Mouse (Mus musculus) yolk sac, embryonic 10.5 days (tissue): ENCODE data around the gene Pafah1b3.

Experiments
- DNase-seq: peaks from one replicate; pipeline ENCODE4 v3.0.0-alpha.2; 2017; ENCODE audit warnings: low spot score

The Pafah1b3 gene

GRCm38 (mm10) chr7:25281166-25281733 lies 16.5 kb downstream of the Pafah1b3 start:
- DNase-seq: no peak

DNA sequence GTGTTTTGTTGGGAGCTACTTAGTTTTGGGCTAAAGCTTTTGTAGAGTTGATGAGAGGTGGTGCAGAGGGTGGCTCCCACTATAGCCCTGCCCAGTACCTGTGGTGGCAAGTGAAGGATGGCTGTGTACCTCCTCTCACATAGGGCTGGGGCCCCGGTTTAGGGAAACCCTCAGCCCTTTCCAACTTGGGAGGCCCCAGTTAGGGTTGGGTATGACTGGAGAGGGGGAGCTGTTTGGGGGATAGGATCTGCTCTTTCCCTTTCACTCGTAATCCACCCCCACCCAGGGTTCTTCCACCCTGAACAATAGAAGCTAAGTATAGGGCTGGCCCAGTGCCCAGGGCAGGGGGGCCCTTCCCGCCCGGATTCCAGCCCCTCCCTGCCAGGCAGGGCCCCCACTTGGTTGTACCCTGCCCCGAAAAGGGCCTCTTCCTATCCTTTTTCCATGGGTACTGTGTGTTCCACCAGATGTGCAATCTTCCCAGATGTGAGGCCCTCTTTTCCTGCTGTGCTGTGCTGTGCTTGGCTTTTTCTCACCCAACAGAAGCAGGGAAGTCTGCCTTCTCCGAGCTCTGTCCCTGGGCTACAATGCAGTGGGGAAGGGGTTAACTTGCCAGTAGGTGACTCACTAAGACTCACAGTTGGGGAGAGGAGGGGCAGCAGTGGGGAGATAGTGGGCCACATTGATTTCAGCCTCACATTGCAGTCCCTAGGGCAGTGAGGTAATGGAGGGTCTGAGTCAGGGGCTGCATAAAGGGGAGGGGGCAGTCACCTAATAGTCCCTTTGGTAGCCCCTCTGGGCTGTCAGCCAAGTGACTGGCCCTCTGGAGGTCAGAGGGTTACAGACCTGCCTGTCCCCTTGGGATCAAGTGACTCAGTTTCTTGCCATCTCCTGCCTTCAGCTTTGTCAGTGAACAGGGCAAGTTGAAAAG lies 17.7 kb downstream of the Pafah1b3 start:
- peak; percentile 31 for DNase-seq

GRCm38 (mm10) chr7:25279076-25279860 lies 18.5 kb downstream of the Pafah1b3 start:
- DNase-seq: no peak

DNA sequence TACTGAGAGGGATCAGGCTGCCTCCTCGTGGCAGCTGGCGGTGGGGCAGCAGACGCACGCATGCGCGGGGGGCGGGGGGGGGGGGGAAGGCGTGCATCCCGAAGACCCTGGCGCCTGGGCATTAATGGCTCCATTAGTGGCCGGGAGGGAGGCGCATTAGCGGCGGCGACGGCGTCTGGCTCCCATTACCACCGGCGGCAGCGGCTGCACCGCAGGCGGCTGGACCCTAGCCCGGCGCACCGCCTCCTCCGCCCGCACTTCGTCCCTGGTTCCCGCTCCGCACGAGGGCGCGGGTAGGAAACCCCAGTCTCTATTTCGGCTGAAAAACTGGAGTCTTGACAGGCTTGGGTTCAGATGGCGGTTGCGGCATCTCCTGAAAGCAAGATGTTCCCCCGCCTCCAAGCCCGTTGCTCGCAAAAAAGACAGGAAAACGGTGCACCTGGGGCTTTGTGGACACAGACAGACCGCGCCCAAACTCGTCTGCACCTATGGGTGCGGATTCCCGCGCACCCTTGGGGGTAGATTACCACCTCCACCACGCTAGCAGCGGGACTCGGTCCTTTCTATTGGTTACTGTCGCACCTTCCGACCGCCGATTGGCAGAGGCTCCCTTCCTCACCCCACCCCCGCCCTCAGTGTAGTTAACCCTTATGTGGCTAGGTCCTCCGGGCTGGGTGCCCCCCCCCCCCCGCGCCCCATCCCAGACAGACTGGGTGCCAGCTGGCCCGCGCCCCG lies 19.3 kb downstream of the Pafah1b3 start:
- peak; percentile 95 for DNase-seq

DNA sequence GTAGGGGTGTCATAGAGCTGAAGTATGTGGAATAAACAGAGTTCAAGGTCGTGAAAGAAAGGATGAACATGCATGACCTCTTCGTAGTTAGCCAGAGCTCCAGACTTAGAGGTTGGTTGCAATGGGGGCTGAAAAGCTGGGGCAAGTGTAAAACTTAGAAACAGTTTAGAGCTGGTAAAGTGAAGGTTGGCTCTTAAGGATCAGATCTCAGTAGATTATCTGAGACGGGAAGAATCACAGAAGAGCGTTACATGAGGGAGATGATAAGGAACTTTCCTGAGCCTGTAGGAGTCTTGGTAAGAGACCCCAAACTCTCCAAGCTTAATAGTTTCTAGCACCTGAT lies 19.8 kb downstream of the Pafah1b3 start:
- no peak for DNase-seq

- DNase-seq: no peak
Measured at GRCm38 (mm10) chr7:25277405-25277804, 20.4 kb downstream of the Pafah1b3 start.

GRCm38 (mm10) chr7:25275555-25276298 lies 22.1 kb downstream of the Pafah1b3 start:
- DNase-seq: no peak

DNA sequence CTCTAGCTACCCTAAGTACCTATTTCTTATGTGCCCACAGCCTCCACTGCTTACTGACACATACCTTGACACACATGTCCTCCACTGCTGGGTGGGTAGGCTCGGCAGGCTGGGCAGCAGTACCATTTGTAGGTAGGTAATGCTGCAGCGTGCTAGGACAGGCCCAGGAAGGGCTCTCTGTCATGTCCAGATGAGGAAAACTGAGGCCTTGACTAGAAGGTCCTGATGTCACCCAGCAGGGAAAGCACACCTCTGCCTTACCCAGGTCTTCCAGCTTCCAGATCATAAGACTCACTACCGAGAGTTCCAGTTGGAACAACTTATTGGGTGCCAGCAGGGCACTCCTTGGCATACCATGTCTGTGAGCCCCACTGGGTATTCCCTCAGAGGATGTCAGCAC lies 22.8 kb downstream of the Pafah1b3 start:
- no peak for DNase-seq

DNA sequence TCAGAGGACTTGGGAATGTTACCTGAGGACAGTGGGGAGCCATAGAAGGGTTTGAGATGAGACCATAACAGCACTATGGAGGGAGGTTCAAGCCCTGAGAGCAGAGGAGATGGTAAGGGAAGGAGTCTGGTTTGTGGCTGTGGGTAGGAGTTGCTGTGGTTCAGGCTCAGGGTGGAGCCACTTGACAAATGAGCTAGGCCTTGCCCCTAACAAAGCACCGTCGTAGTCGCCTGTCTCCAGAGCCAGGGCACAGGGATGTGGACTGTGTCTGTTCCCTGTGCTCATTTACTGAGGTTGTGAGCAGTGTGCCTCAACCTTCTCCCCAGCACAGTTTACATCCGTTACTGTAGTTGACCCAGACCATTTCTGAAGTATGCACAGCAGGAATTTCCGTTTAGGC lies 23.2 kb downstream of the Pafah1b3 start:
- DNase-seq: no peak

DNA sequence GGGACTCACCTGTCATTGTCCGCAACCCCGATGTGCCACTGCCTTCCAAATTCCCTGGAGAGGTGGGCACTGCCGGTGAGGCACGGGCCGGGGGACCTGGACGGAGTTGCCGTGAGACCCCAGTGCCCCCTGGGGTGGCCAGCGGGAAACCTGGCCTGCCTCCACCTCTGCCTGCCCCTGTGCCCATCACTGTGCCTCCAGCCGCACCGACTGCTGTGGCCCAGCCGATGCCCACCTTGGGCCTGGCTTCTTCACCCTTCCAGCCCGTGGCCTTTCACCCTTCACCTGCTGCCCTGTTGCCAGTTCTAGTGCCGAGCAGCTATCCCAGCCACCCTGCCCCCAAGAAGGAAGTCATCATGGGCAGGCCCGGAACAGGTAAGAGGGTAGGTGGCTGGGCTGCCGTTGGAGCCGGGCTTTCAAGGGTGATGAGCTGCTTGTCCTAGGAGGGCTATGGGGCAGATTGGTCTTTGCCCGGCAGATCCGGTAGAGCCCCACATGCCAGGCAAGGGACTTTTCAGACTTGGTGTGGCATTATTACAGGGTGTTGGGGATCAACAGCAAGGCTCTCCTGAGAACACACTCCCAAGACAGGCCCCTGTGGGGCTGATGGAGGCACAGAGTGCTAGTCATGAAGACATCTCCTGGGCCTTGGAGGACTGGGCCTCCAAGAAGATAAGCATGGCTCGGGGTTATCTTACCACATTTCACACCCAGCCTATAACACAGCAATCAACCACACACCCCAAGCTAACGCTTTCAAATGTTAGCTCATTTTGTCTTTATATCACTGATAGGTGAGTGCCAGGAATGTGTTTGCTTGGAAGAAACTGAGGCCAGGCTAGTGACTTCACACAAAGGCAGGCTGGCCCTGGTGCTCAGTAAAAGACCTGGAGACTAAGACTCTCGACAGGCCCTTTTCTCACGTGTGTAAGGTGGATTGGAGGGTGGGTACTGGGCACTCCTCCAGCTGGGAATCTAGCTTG lies 24.2 kb downstream of the Pafah1b3 start:
- DNase-seq: no peak

- DNase-seq: no peak
Measured at GRCm38 (mm10) chr7:25272445-25273258, 25.1 kb downstream of the Pafah1b3 start.

- no peak for DNase-seq
Measured at GRCm38 (mm10) chr7:25271651-25272444, 25.9 kb downstream of the Pafah1b3 start.

DNA sequence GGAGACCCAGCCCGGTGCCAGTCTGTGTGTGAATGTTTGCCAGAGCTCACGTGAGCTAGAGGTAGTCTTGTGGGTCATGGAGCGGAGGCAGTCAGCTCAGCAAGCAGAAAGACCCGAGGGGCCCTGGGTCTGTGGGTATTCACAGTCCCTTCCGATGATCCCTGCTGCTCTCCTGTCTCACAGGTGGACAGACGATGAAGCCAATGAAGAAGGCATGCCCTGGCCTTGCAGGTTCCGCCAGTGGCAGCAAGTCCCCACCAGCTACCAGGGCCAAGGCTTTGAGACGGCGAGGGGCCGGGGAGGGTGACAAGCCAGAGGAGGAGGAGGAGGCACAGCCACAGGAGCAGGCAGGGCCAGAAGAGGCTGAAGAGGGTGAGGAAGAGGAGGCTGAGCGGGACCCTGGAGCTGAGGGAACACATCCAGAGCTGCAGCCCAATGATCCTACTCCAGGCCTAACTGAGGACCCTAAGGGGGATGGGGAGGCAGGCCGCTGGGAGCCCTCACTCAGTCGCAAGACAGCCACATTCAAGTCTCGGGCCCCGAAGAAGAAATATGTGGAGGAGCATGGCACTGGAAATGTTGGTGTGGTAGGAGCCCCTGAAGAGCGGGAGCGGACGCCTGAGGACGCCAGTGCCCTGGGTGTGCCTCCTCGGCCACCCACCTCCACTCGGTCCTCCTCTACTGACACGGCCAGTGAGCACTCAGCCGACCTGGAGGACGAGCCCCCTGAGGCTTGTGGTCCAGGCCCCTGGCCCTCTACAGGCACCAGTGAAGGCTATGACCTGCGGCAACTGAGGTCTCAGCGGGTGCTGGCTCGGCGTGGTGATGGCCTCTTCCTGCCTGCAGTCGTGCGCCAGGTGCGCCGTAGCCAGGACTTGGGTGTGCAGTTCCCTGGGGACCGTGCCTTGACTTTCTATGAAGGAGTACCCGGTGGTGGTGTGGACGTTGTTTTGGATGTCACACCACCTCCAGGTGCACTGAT lies 26.8 kb downstream of the Pafah1b3 start:
- no peak for DNase-seq

DNA sequence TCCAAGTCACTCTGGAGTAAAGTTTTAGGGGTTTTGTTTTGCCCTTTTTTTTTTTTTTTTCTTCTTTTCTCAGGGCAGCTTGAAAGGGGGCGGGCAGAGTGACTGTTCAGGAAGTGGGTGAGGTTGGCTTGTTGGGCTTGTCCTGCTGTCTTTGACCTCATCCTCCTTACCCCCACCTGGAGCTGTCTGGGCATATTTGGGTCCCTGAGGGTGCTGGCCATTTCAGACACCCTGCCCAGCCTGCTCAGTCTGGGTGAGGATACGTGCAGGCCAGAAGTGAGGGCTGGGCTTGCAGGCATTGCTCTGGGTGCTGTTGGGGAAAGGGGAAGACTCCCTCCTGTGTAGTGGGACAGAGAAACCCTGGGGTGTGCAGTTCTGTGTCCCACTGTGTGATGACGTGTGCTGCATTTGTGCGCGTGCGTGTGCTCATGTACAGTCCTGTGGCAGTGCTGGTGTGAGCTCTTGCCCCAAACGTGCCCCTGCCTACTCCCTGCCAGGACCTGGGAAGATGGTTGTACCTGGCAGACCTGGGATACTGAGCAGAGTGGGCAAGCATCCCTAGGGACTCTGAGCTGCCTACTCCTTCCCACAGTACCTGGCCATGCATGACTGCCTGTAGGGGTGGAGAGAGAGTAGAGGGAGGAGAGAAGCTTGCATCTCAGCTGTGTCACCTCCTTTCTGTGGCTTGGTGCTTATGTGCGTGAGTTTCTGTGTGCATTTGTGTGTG lies 28.1 kb downstream of the Pafah1b3 start:
- DNase-seq: no peak

DNA sequence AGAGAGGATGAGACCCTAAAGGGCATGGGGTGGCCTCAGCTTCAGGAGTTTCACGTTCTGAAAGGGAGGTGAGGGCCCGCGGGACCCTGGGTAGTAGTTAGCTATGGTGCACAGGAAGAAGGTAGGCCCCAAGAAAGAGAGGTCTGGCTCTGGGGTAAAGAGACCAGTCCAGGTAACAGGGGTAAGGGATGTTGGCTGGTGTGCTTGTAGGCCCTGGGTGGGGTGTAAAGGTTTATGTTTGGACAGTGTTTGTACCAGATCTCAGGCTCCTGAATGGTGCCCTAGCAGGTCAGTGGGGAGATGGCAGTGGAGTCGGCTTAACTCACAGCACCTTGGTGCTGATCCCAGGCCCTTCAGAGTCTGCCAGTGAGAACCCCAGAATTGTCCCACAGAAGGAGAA lies 28.8 kb downstream of the Pafah1b3 start:
- no peak for DNase-seq

DNA sequence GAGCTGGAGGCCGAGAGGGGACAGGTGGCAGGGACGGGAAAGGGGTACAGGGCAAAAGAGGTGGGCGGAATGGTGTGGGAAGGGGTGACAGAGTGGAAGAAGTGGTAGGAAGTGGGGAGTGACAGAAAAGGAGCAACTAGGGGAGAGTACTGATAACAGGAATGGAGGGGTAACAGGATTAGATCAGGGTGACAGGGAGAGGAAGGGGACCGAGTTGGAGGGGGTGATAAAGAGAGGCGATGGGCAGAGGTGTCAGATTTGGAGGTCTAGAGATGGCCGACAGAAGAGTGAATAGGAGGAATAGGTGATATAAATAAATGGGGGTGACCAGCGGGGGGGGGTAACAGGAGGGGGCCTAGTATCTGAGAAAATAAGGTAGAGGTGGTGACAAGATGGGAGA lies 29.2 kb downstream of the Pafah1b3 start:
- DNase-seq: no peak
